Mouse (Mus musculus) kidney, adult 11 months (tissue): ENCODE measurements around the gene Rnf113a1.
"Not testable (repeated sequence)": the region's sequence is repeated elsewhere in the genome, so short reads cannot be mapped to it uniquely, and the experiment has no call there.

Experiments used
- DNase-seq: peaks from one replicate; pipeline ENCODE4 v3.0.0; 2022

Gene Rnf113a1

GRCm38 (mm10) chrX:37191105-37191743 is at the start of gene Rnf113a1, which contains the start of gene Ndufa1:
Rnf113a1 (plus strand) TSS chrX:37191245.
Ndufa1 (minus strand) TSS chrX:37191163.
- peak; percentile 74 for DNase-seq

GRCm38 (mm10) chrX:37141732-37142131 is 49.3 kb upstream of the Rnf113a1 start:
- no peak for DNase-seq

GRCm38 (mm10) chrX:37144498-37144897 is 46.5 kb upstream of the Rnf113a1 start:
- DNase-seq: not testable (repeated sequence)

GRCm38 (mm10) chrX:37144954-37145353 is 46.1 kb upstream of the Rnf113a1 start:
- no peak for DNase-seq

GRCm38 (mm10) chrX:37157839-37158238 is 33.2 kb upstream of the Rnf113a1 start:
- no peak for DNase-seq

GRCm38 (mm10) chrX:37161169-37161568 is 29.9 kb upstream of the Rnf113a1 start:
- no peak for DNase-seq

GRCm38 (mm10) chrX:37163115-37163514 is 27.9 kb upstream of the Rnf113a1 start:
- DNase-seq: no peak

GRCm38 (mm10) chrX:37167085-37167484 is 24.0 kb upstream of the Rnf113a1 start:
- DNase-seq: peak; percentile 21

- no peak for DNase-seq
Measured at GRCm38 (mm10) chrX:37168742-37169141, 22.3 kb upstream of the Rnf113a1 start, which contains the start of gene Akap14. Akap14 (minus strand) TSS chrX:37168842.

- not testable (repeated sequence) for DNase-seq
Measured at GRCm38 (mm10) chrX:37184401-37184800, 6.6 kb upstream of the Rnf113a1 start.

GRCm38 (mm10) chrX:37190755-37191104 is 315 bp upstream of the Rnf113a1 start:
- DNase-seq: no peak

GRCm38 (mm10) chrX:37191744-37192379 is 817 bp downstream of the Rnf113a1 start:
- no peak for DNase-seq

- no peak for DNase-seq
Measured at GRCm38 (mm10) chrX:37198676-37199075, 7.6 kb downstream of the Rnf113a1 start.

GRCm38 (mm10) chrX:37210941-37211340 is 19.9 kb downstream of the Rnf113a1 start, which contains the start of gene Gm9:
Gm9 (minus strand) TSS chrX:37211041.
- DNase-seq: no peak

GRCm38 (mm10) chrX:37222158-37222557 is 31.1 kb downstream of the Rnf113a1 start, which contains the start of gene Rhox1:
Rhox1 (minus strand) TSS chrX:37222258.
- DNase-seq: not testable (repeated sequence)
